Mouse (Mus musculus) lung, postnatal 0 days (tissue): ENCODE measurements at regions not wholly inside any gene's neighbourhood (a gene's known extent, or its start where the extent isn't known, plus 50 kb on each side); places are given as distances from the start of the nearest gene placed in this dataset.

Source experiments
- CTCF ChIP-seq: IDR thresholded peaks from 2 replicates; pipeline ENCODE4 v1.5.1; 2016; ENCODE audit warnings: antibody characterized with exemption, mild to moderate bottlenecking
- EP300 ChIP-seq: IDR thresholded peaks from 2 replicates; pipeline ENCODE4 v1.6.1; 2016; ENCODE audit warnings: antibody characterized with exemption, mild to moderate bottlenecking, control low read depth

- TF ChIP-seq EP300 (no peak), CTCF (no peak)
These were observed 320.2 kb downstream of the Mycn start for GRCm38 (mm10) chr12:12621506-12621905.
